Mouse (Mus musculus): ENCODE results near the gene Bmp3. TPM values are rescaled to one million over a fixed set of nuclear protein-coding genes. Genes with fewer than 3 reads are reported as not detected.

Bmp3 gene
- polyA plus RNA-seq, 1 experiment from 2014 or later: 8.5 TPM

DNA sequence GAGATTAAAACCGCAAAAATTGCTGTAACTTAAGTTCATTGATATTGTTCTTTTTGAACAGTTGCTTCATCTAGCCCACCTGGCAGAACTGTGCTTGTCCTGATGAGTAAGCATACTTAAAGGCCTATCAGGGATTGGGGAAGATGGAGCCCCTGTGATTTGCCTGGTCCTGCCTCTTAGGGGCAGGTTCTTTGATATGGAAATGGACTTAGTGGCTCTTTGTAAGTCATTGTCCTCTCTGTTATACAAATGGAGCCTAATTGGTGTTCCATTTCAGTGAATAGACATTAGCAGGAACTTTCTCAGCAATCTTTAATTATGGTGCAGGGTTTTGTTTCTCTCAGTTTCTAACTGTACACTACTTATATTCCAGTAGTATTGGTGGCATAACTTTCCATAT lies 67.4 kb downstream of the Bmp3 start:
- 76% methylated on average over 1 of the region's 1 CpGs for WGBS
- no peak for ATAC-seq (ENCODE audit: insufficient number of reproducible peaks, low FRiP score, low TSS enrichment, low read depth)
- H3K9me3 ChIP-seq: no peaks in the 10 kb centered on the region

DNA sequence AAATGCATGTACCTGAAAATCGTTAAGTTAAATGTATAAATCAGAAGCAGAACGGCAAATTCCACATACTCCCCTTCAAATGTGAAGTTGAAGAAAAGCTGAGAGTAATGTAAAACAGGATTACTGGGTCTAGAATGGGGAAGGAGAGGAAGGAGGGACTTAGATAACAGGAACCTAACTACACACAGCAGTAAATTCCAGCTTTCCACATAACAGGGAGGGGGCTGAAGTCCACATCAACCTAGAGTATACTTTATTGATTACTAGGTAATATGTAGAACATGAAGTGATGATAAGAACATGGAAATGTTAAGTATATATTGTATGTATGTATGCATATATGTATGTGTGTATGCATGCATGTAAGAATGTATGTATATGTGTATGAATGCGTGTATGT lies 68.7 kb downstream of the Bmp3 start:
- H3K9me3 ChIP-seq: no peaks in the 10 kb centered on the region
- no peak overlapping the region for H3K27ac ChIP-seq
- no peaks in the 10 kb centered on the region for H3K27me3 ChIP-seq
- H3K4me1 ChIP-seq: no peaks in the 10 kb centered on the region
- ATAC-seq (ENCODE audit: insufficient number of reproducible peaks, low FRiP score, low TSS enrichment, low read depth): no peak
- H3K4me3 ChIP-seq: no peak overlapping the region
- no peak overlapping the region for H3K9ac ChIP-seq
- no peak overlapping the region for H3K4me2 ChIP-seq
- WGBS: 72% methylated on average over 3 of the region's 3 CpGs
- no peaks in the 10 kb centered on the region for H3K36me3 ChIP-seq

More for the DNA sequence above, 67.4 kb downstream of the Bmp3 start:
- Histone ChIP-seq H3K36me3 (no peaks in the 10 kb centered on the region), H3K4me3 (no peak overlapping the region), H3K27me3 (no peaks in the 10 kb centered on the region), H3K4me1 (no peaks in the 10 kb centered on the region), H3K27ac (no peak overlapping the region), H3K4me2 (no peak overlapping the region), H3K9ac (no peak overlapping the region)

Other genes with a start within 250 kb of the Bmp3 start
- gene Prkg2, start 182.9 kb downstream of the Bmp3 start, polyA plus RNA-seq (2015; fragmentation: Nextera tagmentation; extraction: Ambion mirVana): 2.8 and 4.0 TPM in 2 replicates